Mouse (Mus musculus) 3134 (cell line): ENCODE results near the gene Etv5.
"Not testable (repeated sequence)": the region's sequence is repeated elsewhere in the genome, so short reads cannot be mapped to it uniquely, and the experiment has no call there.

Experiments used
- DNase-seq: peaks from one replicate; pipeline ENCODE4 v3.0.0-alpha.2; 2011; ENCODE audit warnings: low spot score; ENCODE audit not compliant: insufficient read length; ENCODE audit errors: extremely low read depth

The Etv5 gene

DNA sequence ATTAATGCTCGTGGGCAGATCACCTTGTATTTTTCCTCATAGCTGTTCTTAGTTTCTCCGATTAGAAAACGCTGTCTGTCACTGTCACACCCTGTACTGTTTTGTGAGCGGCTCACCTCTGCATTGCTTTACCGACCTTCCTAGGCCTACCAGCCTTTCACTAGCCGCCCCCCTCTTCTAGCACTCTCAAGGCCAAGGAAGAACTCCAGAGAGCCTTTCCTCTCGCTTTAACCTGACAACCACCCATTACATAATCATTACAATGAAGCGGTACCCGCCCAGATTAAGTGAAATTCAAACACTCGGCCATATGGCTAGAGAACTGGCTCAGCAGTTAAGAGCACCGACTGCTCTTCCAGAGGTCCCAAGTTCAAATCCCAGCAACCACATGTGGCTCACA, 41.2 kb downstream of the Etv5 start:
- DNase-seq = no peak

GRCm38 (mm10) chr16:22396420-22396819, 43.1 kb downstream of the Etv5 start:
- DNase-seq = no peak

DNA sequence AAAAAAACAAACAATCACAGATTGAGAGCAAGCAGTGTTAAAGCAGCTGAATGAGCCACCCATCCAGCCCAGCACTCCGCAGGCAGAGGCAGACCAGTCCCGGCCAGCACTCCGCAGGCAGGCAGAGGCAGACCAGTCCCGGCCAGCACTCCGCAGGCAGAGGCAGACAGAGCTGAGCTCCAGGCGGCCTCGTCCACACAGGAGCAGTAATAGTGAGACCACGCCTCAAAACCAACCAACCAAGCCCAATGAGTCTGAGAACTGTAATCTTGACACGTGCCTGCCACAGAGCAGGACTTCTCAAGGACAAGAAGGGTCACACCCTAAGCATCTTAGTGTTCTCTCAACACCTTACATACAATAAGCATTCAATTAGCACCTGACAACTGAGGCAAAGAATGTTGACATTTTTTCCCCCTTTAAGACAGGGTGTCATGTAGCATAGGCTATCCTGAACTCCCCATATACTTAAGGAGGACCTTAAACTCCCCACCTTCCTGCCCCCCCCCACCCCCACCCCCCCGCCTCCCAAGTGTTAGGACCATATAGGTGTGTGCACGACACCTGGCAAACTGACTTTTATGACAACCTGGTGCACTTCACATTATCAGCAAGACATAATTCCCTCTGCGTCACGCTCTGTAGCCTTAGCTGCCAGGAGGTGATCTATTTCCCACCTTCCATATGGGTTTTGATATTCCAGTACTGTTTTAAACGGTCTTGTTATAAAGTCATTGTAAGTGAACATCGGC, 44.2 kb downstream of the Etv5 start:
- DNase-seq = no peak

DNA sequence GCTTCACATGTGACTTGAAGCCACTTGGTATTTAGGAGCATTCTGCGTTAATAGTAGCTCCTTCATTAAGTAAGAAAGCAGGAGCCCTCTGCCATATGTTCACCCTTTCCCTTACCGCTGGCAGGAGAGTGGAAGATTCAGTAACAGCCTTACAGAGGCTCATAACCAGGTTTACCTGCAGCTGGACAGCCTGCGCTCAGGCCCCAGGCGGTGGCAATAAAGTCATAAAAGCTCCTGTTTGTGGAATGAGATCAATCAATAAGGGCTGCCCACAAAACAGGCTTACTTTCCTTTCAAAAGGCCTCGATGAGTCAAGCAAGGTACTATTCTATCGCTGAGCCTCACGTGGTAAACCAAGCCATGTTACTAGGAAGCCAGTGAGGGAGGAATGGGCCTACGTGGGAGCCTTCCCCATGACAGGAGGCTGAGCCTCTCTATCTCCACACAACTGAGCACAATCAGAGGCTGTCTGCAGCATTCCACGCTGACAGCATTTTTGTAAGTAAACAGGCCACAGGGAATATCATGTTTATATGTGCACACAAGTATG, 49.1 kb downstream of the Etv5 start:
- DNase-seq = no peak

DNA sequence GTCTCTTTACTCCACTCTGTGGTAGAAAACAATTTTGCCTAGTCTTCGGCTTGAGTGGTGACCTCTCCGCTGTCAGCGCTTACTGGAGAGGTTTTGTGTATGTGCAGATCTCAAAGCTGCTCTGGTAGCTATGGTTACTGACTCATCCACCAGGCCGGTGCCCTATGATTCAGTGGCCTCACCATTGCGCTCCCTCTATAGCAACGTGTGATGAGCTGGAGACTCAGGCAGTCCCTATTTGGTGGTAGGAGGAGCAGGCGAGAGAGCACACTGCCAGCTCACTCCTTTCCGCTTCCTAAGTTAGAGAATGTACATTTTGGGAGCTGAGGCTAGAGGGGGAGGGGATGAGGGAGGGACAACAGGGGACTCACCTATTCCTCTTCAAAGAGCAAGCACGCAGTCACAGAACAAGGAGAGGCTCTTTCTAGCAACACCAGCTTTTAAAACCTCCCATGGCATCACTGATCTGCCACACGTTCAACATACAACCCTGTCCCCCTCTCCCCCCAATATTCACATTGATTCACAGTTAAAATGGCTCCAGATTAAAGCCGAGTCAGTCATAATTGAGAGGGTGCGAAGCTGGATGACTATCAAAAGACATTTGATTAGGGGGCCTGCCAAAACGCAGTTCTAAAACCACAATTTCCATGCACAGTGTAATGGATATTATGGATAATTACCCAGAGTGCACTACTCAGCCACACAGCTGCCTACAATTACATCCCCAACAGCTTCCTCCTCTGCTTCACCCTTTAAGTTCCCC, 50.2 kb downstream of the Etv5 start:
- peak; percentile 70 for DNase-seq

GRCm38 (mm10) chr16:22387731-22388130, 51.8 kb downstream of the Etv5 start:
- no peak for DNase-seq

DNA sequence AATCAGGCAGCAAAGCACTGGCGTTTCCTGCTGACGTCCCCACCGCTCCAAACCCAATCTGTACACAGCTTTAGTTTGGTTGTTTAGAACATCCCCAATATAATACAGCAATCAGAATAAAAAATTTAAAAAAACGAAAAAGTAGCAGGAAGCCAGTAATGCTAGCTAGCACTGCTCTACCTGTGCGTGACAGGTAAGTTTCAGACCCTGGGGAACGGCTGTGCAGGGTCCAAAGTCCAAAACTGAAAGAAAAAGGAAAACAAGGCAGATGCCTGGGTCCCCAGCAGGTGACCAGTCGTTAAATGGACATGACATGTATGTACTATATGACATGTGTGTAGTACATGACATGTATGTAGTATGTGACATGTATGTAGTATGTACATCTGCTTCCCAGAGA, 57.5 kb downstream of the Etv5 start:
- DNase-seq = not testable (repeated sequence)

DNA sequence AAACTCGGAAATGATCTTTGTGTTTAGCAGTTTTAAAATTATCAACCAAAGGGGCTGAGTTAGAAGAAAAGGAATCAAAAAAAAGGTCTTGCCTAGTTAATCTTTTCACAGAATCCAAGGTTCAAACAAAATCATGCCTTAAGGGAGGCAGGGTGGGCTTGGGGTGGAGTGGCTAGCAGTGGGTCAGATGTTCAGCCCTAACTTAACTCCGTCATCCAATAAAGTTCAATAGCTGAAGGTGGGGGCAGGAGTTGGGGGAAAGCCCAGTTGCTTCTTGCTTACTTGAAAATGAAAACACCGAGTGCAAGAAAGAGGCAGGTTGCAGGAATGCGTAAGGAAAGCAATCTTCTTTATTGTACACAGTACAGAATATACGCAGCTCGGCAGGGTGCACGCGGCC, 58.5 kb downstream of the Etv5 start:
- no peak for DNase-seq

GRCm38 (mm10) chr16:22379986-22380385, 59.5 kb downstream of the Etv5 start:
- no peak for DNase-seq

GRCm38 (mm10) chr16:22379342-22379741, 60.2 kb downstream of the Etv5 start:
- no peak for DNase-seq

- no peak for DNase-seq
Measured at GRCm38 (mm10) chr16:22377714-22378113, 61.8 kb downstream of the Etv5 start.

- DNase-seq = no peak
Measured at GRCm38 (mm10) chr16:22374898-22375297, 64.6 kb downstream of the Etv5 start.

DNA sequence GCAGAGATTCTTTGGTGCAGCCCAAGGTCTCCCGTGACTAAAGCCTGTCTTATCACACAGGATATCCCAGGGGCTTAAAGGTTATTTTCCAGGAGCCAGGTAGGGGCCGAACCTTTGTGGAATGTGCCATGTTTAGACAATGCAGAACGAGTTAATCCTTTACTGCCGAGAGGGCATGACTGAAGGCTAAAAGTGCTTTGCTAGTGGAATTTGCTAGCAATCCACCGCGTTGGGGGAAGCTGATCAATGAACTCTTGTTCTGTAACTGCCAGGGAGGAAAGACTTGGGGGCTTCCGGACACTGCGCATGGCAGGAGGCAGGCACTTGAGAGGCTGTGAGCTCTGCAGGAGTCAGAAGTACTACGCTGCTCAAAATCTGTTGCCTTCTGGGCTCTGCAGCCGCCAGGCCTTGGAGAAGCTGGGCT, 66.8 kb downstream of the Etv5 start:
- DNase-seq = no peak

DNA sequence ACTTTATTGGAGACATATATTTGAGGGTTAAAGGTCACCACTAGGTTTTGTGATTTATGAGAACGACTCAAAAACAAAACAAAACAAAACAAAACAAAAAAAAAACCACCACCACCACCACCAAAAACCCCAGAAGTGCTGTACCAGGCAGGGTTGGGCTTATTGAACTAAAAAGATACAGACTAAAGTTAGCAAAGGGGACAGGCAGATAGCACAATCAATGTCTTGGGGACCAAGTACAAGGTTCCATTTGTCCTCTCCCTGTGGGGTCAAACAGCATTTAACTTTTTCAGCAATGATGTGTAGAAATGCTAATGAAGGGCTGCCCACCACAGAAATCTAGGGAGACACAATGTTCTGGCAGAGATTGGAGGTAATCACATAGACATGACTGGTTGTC, 67.3 kb downstream of the Etv5 start:
- no peak for DNase-seq

DNA sequence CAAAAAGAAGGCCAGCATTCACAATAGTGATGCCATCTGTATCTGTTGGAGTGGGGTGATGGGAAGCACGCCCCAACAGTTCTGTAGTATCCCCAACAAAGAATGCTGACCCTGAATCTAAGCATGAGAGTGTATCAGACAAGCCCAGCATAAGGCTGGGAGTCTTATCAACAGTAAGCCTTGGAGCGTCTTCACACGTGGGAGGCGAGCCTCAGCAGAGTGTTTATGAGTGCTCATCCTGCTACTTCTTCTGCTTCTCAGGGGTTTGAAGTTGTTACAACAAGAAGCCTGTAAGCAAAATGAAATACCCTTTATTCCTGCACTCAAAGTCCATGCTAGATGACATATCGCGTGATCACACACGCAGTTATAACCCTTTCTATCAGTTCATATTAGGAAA, 72.4 kb downstream of the Etv5 start:
- no peak for DNase-seq

DNA sequence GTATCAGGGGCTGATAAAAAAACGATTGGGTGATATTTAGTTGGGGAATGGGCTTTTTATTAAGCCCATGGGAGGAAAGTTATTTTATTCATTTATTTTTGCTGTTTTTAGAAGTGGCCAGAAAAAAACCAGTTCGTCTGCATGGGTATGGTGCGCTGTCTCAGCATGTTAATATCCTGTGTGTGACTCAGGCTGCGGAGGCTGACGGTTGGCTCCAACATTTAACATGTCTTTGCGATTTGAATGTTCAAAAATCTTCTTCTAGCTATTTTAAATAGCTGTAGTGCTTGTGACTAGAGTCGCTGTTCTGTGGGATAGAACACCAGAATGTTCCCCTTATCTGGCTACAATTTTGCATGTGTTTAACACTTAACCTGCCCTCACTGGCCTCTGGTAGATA, 73.5 kb downstream of the Etv5 start:
- DNase-seq = no peak

DNA sequence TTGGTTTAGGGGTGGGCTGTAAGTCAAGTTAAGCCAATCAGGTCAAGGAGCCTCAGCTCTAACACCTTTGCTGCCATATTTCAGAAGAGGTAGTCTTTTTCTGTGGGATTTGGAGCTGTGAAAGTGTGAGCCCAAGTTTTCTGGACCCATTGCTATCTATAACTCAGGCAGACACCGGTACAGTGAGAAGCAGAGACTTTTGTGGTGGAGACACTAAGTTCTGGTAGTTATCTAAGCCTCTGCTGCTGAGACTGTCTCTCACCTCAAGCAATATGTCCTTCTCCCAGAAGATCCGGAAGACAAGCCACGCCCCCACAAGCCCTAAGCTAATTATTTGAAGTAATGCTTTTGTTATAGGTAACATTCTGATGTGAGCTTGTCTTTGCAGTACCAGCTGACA, 73.9 kb downstream of the Etv5 start:
- DNase-seq = no peak

DNA sequence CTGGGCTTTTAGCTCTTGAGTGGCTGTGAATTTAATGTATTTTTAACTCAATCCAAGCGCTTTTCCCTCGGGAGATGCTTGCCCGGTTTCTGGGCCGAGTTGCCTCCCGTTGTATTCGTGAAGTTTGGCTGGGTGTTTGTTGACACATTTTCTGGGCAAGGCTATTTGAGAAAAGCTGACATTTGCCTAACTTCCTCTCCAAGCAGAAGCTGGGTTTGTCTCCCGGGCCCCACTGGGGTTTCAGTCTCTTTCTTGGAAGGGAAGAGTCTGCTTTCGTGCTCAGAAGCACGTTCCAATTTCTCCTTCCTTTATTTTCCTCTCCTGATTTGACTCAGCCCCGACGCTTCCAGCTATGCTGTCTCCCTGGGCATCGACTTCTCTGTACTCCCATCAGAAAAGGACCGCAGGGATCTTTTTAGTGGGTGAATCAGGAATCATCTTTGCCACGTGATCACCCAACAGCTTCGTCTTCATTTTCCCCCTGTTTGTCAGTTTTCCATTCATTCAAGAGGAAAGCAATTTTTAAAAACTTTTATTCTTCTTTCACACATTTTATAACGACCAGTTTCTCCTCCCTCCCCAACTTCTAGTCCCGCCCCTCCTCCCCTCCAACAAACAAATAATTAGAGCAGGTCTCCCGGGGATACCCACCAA, 80.7 kb downstream of the Etv5 start:
- peak; percentile 27 for DNase-seq

- DNase-seq = not testable (repeated sequence)
Measured at GRCm38 (mm10) chr16:22354177-22354576, 85.3 kb downstream of the Etv5 start.

DNA sequence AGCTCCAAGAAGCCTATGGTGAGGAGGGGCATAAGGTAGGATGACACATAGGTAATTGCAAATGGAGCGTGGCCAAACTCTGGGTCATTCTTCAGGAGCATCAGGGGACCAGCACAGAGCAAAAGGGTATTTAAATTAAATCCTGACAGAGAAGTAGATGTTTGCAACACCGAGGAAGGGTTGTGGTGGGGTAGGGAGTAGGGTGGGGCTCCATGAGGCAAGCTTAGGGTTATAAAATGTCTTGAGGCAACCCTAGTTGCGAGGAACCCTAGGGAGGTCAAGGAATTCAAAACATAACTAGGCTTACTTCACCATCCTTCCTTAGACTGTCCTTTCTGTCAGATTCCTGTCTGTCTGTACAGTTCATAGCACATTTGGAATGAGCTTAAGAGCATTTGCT, 85.9 kb downstream of the Etv5 start:
- DNase-seq = no peak

DNA sequence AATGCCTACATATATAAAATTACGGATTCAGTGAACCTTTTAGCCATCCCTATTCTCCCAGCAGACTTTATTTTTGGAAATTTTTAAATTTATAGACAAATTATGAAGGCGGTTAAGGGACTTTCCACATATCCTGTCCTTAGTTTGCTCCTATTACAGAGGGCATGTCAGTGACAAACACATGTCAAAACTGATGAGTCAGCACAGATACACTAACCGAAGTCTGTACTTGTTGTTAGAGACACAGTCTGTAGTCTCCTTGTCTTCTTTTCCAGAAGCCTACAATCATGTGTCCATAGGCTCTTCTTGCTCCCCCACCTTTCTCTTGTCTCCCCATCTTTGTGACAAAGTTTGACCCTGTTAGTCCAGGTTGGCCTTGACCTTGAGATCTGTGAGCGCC, 88.3 kb downstream of the Etv5 start:
- no peak for DNase-seq
